Comparison of ENCODE assay signal across 31 mouse cellular contexts in the genomic region with DNA sequence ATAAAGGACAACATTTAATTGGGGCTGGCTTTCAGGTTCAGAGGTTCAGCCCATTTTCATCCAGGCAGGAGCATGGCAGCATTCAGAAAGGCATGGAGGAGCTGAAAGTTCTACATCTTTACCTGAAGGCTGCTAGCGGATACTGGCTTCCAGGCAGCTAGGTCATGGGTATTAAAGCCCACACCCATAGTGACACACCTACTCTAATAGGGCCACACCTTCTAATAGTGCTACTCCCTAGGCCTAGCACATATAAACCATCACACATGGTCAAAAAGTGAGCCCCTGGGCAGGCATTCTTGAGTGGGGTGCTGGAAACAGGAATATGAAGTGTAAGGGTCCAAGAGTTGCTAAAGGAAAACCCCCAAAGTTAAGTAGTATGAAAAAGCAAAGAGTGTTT.
"Had no signal": no experiment of that assay in that cellular context is flagged by ENCODE, and none has a peak within 500 bp of the region (broad histone marks: within the 10 kb centered on the region; RNA-seq: fewer than 3 reads in every experiment).

No protein-coding gene starts in this region.

- H3K9ac ChIP-seq: limb, embryonic 12.5 days; limb, embryonic 13.5 days; limb, embryonic 15.5 days; liver, embryonic 13.5 days; liver, embryonic 14.5 days; liver, embryonic 15.5 days; liver, postnatal 0 days; lung, embryonic 14.5 days; lung, embryonic 15.5 days; midbrain, embryonic 12.5 days; midbrain, embryonic 13.5 days; midbrain, embryonic 15.5 days; neural tube, embryonic 12.5 days had no signal

- H3K9me3 ChIP-seq: limb, embryonic 10.5 days; limb, embryonic 12.5 days; limb, embryonic 13.5 days; limb, embryonic 15.5 days; liver, embryonic 13.5 days; liver, embryonic 15.5 days; lung, embryonic 15.5 days; midbrain, embryonic 10.5 days; midbrain, embryonic 12.5 days; midbrain, embryonic 13.5 days; midbrain, embryonic 15.5 days; neural tube, embryonic 12.5 days had no signal

- H3K36me3 ChIP-seq: limb, embryonic 10.5 days; limb, embryonic 12.5 days; limb, embryonic 13.5 days; limb, embryonic 15.5 days; liver, embryonic 13.5 days; liver, embryonic 15.5 days; lung, embryonic 15.5 days; midbrain, embryonic 10.5 days; midbrain, embryonic 12.5 days; midbrain, embryonic 13.5 days; midbrain, embryonic 15.5 days; neural tube, embryonic 12.5 days had no signal

- H3K27ac ChIP-seq: limb, embryonic 10.5 days; limb, embryonic 12.5 days; limb, embryonic 13.5 days; limb, embryonic 15.5 days; liver, embryonic 14.5 days; liver, embryonic 15.5 days; lung, embryonic 15.5 days; macrophage; midbrain, embryonic 10.5 days; midbrain, embryonic 12.5 days; midbrain, embryonic 13.5 days; midbrain, embryonic 15.5 days; neural tube, embryonic 12.5 days had no signal

- DNase-seq: left cerebral cortex, postnatal 4 days; liver; liver, embryonic 13.5 days; liver, postnatal 0 days; lung, adult 18-20 months; lung, adult 2 months; lung, embryonic 14.5 days; lung, postnatal 10 days; lung, postnatal 14 days; lung, postnatal 36 days; lung, postnatal 4 days; midbrain, embryonic 14.5 days had no signal

- H3K4me2 ChIP-seq: limb, embryonic 12.5 days; limb, embryonic 13.5 days; limb, embryonic 15.5 days; liver, embryonic 11.5 days; liver, embryonic 13.5 days; liver, embryonic 15.5 days; lung, embryonic 14.5 days; lung, embryonic 15.5 days; midbrain, embryonic 11.5 days; midbrain, embryonic 12.5 days; midbrain, embryonic 13.5 days; midbrain, embryonic 15.5 days; neural tube, embryonic 12.5 days had no signal

- H3K27me3 ChIP-seq: limb, embryonic 12.5 days; limb, embryonic 13.5 days; limb, embryonic 15.5 days; liver, embryonic 13.5 days; liver, embryonic 15.5 days; lung, embryonic 15.5 days; megakaryocyte, embryonic 14.5 days; midbrain, embryonic 15.5 days; neural tube, embryonic 12.5 days had no signal

- H3K4me3 ChIP-seq: limb, embryonic 10.5 days; limb, embryonic 12.5 days; limb, embryonic 13.5 days; limb, embryonic 15.5 days; liver, embryonic 13.5 days; liver, embryonic 15.5 days; lung, embryonic 15.5 days; megakaryocyte, embryonic 14.5 days; midbrain, embryonic 10.5 days; midbrain, embryonic 12.5 days; midbrain, embryonic 13.5 days; midbrain, embryonic 15.5 days; myocyte; neural tube, embryonic 12.5 days had no signal

- ATAC-seq: liver, postnatal 0 days; lung, postnatal 0 days; midbrain, embryonic 13.5 days; midbrain, embryonic 15.5 days; midbrain, embryonic 16.5 days had no signal
